Mouse (Mus musculus) thymus, adult 2 months (tissue): ENCODE measurements around the gene Cnn2. TPM values are rescaled to one million over a fixed set of nuclear protein-coding genes. Genes with fewer than 3 reads are reported as not detected.

Source experiments
- DNase-seq: peaks from one replicate; pipeline ENCODE4 v3.0.0; 2021
- H3K27ac ChIP-seq: fragments of 200-500 bp; 2 replicates; pipeline ENCODE4 v1.5.1; 2012; ENCODE audit warnings: low read length, control low read depth; ENCODE audit not compliant: control insufficient read depth, insufficient read depth
- H3K27me3 ChIP-seq: fragments of 200-500 bp; 2 replicates; pipeline ENCODE4 v1.6.1; 2012; ENCODE audit warnings: mild to moderate bottlenecking, low read length, moderate library complexity, mixed read lengths; ENCODE audit not compliant: control insufficient read depth, insufficient read depth
- H3K36me3 ChIP-seq: fragments of 200-500 bp; 2 replicates; pipeline ENCODE4 v1.6.1; 2012; ENCODE audit warnings: mild to moderate bottlenecking, low read length, moderate library complexity; ENCODE audit not compliant: control insufficient read depth, insufficient read depth
- H3K4me1 ChIP-seq: fragments of 200-500 bp; replicated peaks from 2 replicates; pipeline ENCODE4 v1.6.1; 2012; ENCODE audit warnings: low read length; ENCODE audit not compliant: control insufficient read depth, insufficient read depth
- H3K4me3 ChIP-seq: fragments of 200-500 bp; 2 replicates; pipeline ENCODE4 v1.5.1; 2012; ENCODE audit warnings: mild to moderate bottlenecking, low read length, control low read depth, moderate library complexity; ENCODE audit not compliant: control insufficient read depth, insufficient read depth
- CTCF ChIP-seq: fragments of 200-500 bp; IDR thresholded peaks from 2 replicates; pipeline ENCODE4 v1.5.1; 2012; ENCODE audit warnings: mild to moderate bottlenecking, control low read depth, low read length, moderate library complexity, borderline replicate concordance; ENCODE audit not compliant: control insufficient read depth, poor library complexity, insufficient read depth; ENCODE audit errors: extremely low read depth
- POLR2A ChIP-seq: fragments of 200-500 bp; IDR thresholded peaks from 2 replicates; pipeline ENCODE4 v1.6.1; 2012; ENCODE audit warnings: mild to moderate bottlenecking, low read length, control low read depth, moderate library complexity; ENCODE audit not compliant: control insufficient read depth, poor library complexity, insufficient read depth; ENCODE audit errors: extremely low read depth
- WGBS: fragments of 180-500 bp; shearing (Covaris S2); methylation state at CpG from one replicate; pipeline ENCODE4 v1.1.7; 2018; 5-methylcytosine and 5-hydroxymethylcytosine counted together
- polyA plus RNA-seq: library from polyadenylated mRNA; depleted of rRNA; stranded (reverse); fragments of >200 nt; gene quantifications from 2 replicates; pipeline ENCODE4 v1.2.3, GENCODE M21; 2012; rRNA removed

Gene Cnn2
- 239 and 245 TPM in 2 replicates for polyA plus RNA-seq

DNA sequence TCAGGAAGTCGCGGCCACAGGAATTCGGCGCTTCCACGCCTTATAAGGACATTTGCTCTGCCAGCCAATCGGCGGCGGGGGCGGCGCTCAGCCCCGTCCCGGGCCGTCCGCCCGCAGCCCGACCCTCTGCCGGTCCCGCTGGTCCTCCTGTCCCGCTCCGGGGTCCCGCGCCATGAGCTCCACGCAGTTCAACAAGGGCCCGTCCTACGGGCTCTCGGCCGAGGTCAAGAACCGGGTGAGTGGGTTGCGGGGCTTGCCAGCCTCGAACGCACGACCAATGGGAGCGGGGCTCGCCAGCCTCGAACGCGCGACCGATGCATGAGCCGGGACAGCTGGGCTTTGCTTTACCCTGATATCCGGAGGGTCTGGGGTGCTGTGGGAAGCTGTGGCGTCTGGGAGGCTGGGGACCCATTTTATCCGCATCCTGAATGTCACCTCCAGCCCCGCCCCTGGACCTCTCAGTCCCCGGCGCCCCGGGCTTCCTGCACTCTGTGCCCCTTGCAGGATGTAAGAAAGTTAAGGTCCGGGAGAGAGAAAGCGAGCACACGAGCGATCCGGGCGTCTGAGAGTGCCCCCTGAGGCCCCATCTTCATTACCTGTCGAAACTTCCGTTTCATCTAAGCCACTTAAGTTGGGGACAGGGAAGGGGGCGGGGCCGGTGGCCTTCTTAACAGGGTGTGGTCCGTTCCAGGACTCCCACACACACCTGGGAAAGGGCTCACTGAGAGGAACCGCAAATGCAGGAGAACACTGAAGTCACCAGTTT, at the start of gene Cnn2:
TSS of gene Cnn2 (plus strand) at position 79 of the 766 bp plus-strand sequence.
- peak; percentile 63 for DNase-seq
- H3K27me3 ChIP-seq = no peaks in the 10 kb centered on the region
- H3K36me3 ChIP-seq = peaks cover 9% of the 10 kb centered on the region; the same call in 1 of the 2 replicates
- peak within 1 kb of the TSS; percentile 53 for H3K4me3 ChIP-seq
- WGBS = 1% methylated on average over 59 of the region's 59 CpGs
- H3K27ac ChIP-seq = peak within 1 kb of the TSS; percentile 69
- H3K4me1 ChIP-seq = peaks cover 44% of the 10 kb centered on the region
- TF ChIP-seq POLR2A (peak; percentile 38; the same call in 1 of the 2 replicates), CTCF (no peak)

DNA sequence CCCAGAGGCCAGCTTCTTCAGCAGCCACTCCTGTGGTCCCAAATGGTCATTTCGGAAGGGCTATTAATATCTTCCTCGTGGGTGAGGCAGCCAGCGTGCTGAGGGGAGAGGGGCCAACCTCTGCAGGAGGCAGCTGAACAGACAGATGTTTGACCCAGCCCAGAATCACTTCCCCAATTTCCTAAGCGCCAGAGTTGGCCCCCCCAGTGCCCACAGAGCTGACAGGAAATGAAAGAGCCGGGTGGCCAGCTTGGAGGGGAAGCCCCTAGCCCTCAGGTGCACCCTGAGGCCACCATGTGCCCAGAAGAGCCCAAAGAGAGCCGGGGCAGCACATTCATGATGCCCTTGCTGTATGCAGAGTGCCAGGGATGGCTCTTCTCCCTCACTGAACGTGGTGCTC, 47.6 kb upstream of the Cnn2 start:
- no peak overlapping the region for H3K4me3 ChIP-seq
- DNase-seq = no peak
- 15% methylated on average over 7 of the region's 7 CpGs for WGBS
- H3K4me1 ChIP-seq = peaks cover 16% of the 10 kb centered on the region
- TF ChIP-seq POLR2A (no peak), CTCF (no peak)
- H3K27me3 ChIP-seq = no peaks in the 10 kb centered on the region
- no peak overlapping the region for H3K27ac ChIP-seq
- H3K36me3 ChIP-seq = no peaks in the 10 kb centered on the region

DNA sequence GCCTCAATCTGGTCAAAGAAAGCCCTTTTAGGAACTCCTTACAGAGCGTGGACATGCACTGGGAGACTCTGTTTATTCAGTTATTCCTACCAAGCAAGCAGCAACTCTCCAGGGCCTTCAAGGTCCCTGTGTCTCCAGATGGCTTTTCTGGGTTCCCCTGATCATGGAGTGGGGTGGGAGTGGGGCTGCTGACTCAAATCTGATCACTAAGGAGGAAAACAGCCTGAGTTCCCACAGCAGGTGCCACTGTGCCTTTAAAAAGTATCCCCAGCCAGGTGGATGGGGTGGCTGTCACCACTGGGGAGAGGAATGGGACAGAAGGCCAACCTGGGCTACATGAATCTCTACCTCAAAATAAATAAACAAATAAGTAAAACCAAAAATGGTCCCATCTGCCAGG, 45.4 kb upstream of the Cnn2 start:
- Histone ChIP-seq H3K4me1 (0 out of 2 replicates have a peak, but pooled peaks cover 2% of the 10 kb centered on the region), H3K27ac (no peak overlapping the region), H3K27me3 (no peaks in the 10 kb centered on the region), H3K36me3 (no peaks in the 10 kb centered on the region), H3K4me3 (no peak overlapping the region)
- 97% methylated on average over 1 of the region's 1 CpGs for WGBS
- no peak for DNase-seq
- no peak for TF ChIP-seq CTCF

DNA sequence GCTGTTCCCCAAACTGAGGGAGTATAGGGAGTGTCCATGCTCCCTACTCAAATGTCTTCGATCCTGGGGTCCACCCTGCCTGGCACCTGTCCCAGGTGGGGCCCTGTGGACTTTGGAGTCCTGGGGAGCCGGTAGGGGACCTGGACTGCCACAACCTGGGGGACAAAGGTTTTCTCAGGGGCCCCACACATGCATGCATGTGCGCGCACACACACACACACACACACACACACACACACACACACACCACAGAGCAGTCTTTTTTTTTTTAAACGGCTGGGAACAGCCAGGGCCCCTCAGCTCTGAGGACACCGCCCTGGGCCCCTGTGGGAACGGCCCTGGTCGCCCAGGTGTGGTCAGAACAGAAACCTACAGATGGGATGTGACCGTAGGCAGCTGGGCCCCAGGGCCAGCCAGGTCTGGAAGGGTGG, 44.9 kb upstream of the Cnn2 start:
- Histone ChIP-seq H3K4me3 (no peak overlapping the region), H3K27me3 (no peaks in the 10 kb centered on the region), H3K36me3 (no peaks in the 10 kb centered on the region), H3K27ac (no peak overlapping the region), H3K4me1 (0 out of 2 replicates have a peak, but pooled peaks cover 2% of the 10 kb centered on the region)
- TF ChIP-seq POLR2A = no peak
- 59% methylated on average over 7 of the region's 9 CpGs for WGBS
- no peak for DNase-seq

DNA sequence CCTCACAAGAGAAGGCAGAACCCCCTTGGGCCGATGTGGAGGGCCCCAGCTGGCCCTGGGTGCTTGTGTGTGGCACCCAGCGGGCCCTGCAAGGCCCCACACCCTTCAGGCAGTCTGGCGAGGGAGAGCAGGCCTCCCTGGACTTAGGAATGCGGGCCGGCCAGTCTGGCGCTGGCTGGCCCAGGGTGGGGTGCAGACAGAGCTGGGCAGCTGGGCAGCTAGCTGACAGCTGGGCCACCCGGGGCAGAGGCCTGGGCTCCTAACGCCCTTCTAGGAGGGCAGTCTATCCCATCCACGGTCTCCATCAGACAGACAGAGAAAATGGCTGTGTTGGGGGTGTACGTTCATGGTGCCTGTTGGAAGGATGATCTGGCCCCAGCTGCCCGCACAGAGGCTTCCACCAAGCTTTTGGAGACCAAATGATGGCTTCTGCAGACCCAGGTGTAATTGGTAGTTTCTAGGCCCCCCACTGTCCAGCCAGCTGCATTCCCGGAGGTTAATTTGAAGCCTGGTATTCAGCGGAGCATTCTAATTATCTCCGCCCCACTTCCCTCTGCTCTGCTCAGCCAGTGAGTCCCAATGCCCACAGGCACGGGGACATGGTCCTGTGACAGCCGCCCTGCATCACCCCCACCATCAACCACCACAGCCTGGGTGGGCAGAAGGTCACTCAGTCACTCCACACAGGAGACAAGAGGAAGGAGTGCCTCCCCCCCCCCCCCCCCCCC, 42.7 kb upstream of the Cnn2 start:
- H3K27me3 ChIP-seq = no peaks in the 10 kb centered on the region
- no peaks in the 10 kb centered on the region for H3K36me3 ChIP-seq
- WGBS = 88% methylated on average over 16 of the region's 16 CpGs
- DNase-seq = no peak
- H3K27ac ChIP-seq = no peak overlapping the region
- H3K4me1 ChIP-seq = 0 out of 2 replicates have a peak, but pooled peaks cover under 1% of the 10 kb centered on the region
- no peak overlapping the region for H3K4me3 ChIP-seq
- TF ChIP-seq POLR2A = no peak
- TF ChIP-seq CTCF = no peak

DNA sequence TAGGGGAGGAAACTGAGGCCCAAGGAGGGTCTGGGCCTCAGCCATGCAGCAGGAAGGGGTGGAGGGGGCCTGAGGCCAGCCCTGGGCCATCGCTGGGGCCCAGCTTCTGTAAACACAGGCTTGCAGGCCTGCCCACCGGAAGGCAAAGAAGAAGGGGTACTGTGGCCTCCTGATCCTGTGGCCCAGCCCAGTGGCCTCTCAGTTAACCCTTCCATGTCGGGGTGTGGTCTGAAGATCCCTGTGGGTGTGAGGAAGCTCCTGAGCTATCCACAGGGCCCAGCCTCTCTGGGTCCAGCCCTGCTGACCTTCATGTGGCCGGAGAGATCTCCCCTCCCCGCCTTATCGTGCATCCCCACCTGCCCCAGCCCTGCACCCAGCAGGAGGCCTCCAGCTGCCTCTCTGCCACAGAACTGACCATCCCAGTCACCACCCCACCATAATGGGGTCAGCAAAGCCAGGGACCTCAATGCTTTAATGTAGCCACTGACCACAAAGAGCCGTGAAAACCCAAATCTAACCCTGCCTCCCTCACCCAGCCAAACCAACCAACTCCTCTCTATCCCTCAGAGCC, 41.5 kb upstream of the Cnn2 start:
- no peak overlapping the region for H3K4me3 ChIP-seq
- H3K27me3 ChIP-seq = no peaks in the 10 kb centered on the region
- 74% methylated on average over 7 of the region's 7 CpGs for WGBS
- DNase-seq = no peak
- TF ChIP-seq CTCF = no peak
- no peak for TF ChIP-seq POLR2A
- H3K27ac ChIP-seq = no peak overlapping the region
- H3K4me1 ChIP-seq = no peaks in the 10 kb centered on the region
- H3K36me3 ChIP-seq = no peaks in the 10 kb centered on the region
